Mouse (Mus musculus): ENCODE data around the gene Gm3259.
"Not testable (repeated sequence)": the region's sequence is repeated elsewhere in the genome, so short reads cannot be mapped to it uniquely, and the experiment has no call there.

The Gm3259 gene

GRCm38 (mm10) chr5:95305611-95306010 is at the start of gene Gm3259:
Gene Gm3259, plus strand, starts transcription at chr5:95305911.
- DNase-seq (ENCODE audit: low spot score), result not testable (repeated sequence)

- DNase-seq (ENCODE audit: low spot score), result not testable (repeated sequence)
These were observed 33.0 kb upstream of the Gm3259 start, which contains the start of gene Gm10424 for GRCm38 (mm10) chr5:95272668-95273067. Gene Gm10424, minus strand, starts transcription at chr5:95272768.
